ENCODE assay signal across 23 mouse cellular contexts in the genomic region with DNA sequence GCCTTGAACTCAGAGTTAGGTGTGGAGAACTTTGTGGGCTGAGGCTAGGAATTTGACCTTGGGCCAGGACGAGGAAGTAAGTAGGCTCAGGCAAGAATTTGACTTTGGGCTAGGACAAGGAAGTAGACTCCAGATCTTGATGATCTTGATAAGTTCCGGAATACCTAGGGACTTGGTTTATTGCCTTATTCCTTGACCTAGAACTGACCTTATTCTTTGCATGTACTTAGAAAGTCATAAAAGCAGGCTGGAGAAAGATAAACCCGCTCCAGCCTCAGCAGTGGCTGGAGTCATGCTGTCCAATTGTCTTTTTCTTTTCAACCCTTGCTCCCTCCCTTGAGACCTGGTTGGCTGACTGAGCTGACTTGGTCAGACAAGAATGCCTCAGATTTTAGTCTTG. TPM values are rescaled to one million over a fixed set of nuclear protein-coding genes. Genes with fewer than 3 reads are reported as not detected.
DNase-seq lines count a peak whose midpoint lies in the region; ATAC-seq and TF ChIP-seq lines count a peak whose summit lies in the region.
"Had no signal": no experiment of that assay in that cellular context is flagged by ENCODE, and none has a peak within 500 bp of the region (broad histone marks: within the 10 kb centered on the region; RNA-seq: fewer than 3 reads in every experiment).

No protein-coding gene starts in this region.

- H3K4me2 ChIP-seq in midbrain, embryonic 11.5 days, result no peak overlapping the region
- H3K4me2 ChIP-seq in midbrain, embryonic 15.5 days, result no peak overlapping the region
- H3K4me2 ChIP-seq: embryonic facial prominence, embryonic 12.5 days; forebrain, embryonic 13.5 days; forebrain, embryonic 15.5 days had no signal

- no peak for TF ChIP-seq CTCF in cerebellum, adult 2 months (IDR thresholded peaks at IDR 0.05; ENCODE audit: borderline replicate concordance, insufficient read depth, low read depth, low read length)

- no peak overlapping the region for H3K9ac ChIP-seq in midbrain, embryonic 11.5 days (ENCODE audit: low read length)
- no peak overlapping the region for H3K9ac ChIP-seq in midbrain, embryonic 15.5 days
- H3K9ac ChIP-seq: embryonic facial prominence, embryonic 12.5 days; forebrain, embryonic 13.5 days; forebrain, embryonic 15.5 days; forebrain, postnatal 0 days had no signal

- TF ChIP-seq POLR2A in cerebellum, adult 2 months (IDR thresholded peaks at IDR 0.05; ENCODE audit: borderline replicate concordance, insufficient read depth, low read length), result no peak

- H3K27ac ChIP-seq in midbrain, embryonic 11.5 days (ENCODE audit: low read depth, low read length), result no peak overlapping the region
- no peak overlapping the region for H3K27ac ChIP-seq in midbrain, embryonic 15.5 days
- no peak overlapping the region for H3K27ac ChIP-seq in cerebellum, adult 2 months (ENCODE audit: insufficient read depth, low read length)
- H3K27ac ChIP-seq: embryonic facial prominence, embryonic 10.5 days; embryonic facial prominence, embryonic 12.5 days; forebrain, embryonic 13.5 days; forebrain, embryonic 15.5 days had no signal

- no peaks in the 10 kb centered on the region for H3K36me3 ChIP-seq in midbrain, embryonic 11.5 days (ENCODE audit: control insufficient read depth, insufficient read depth, low read length)
- no peaks in the 10 kb centered on the region for H3K36me3 ChIP-seq in midbrain, embryonic 15.5 days (replicated peaks)
- H3K36me3 ChIP-seq: embryonic facial prominence, embryonic 10.5 days; embryonic facial prominence, embryonic 12.5 days; forebrain, embryonic 15.5 days; G1E had no signal

- peak; percentile 81 for DNase-seq in midbrain, embryonic 11.5 days (ENCODE audit: low spot score, missing footprints)
- DNase-seq in ES-CJ7 (ENCODE audit: low read depth, low spot score) (peak; percentile 95), R1 (ENCODE audit: low read depth, low spot score) (peak; percentile 100), ZHBTc4 (ENCODE audit: low read depth, low spot score) (peak; percentile 93)
- DNase-seq in gastrocnemius, postnatal 25 days, result no peak
- DNase-seq in adrenal gland, adult (ENCODE audit: inconsistent age in 2 of 2, low spot score in 1 of 2), result no peak
- no peak for DNase-seq in cerebellum, adult 2 months
- DNase-seq: adrenal gland, adult 2 months; adrenal gland, postnatal 10 days; adrenal gland, postnatal 25 days; cerebellum, adult 11 months; cerebellum, adult 18-20 months; cerebellum, adult 9-10 months; cerebellum, postnatal 10 days; cerebellum, postnatal 25 days; forebrain, postnatal 0 days had no signal

- 70% methylated on average over 3 of the region's 3 CpGs for WGBS in midbrain, embryonic 11.5 days
- WGBS in midbrain, embryonic 15.5 days, result 70% methylated on average over 3 of the region's 3 CpGs
- 93% methylated on average over 3 of the region's 3 CpGs for WGBS in cerebellum, adult 2 months

- no peaks in the 10 kb centered on the region for H3K27me3 ChIP-seq in midbrain, embryonic 11.5 days (ENCODE audit: control insufficient read depth, insufficient read depth, low read length)
- H3K27me3 ChIP-seq in midbrain, embryonic 15.5 days (replicated peaks), result no peaks in the 10 kb centered on the region
- no peaks in the 10 kb centered on the region for H3K27me3 ChIP-seq in cerebellum, adult 2 months (ENCODE audit: control insufficient read depth, insufficient read depth, low read length)
- H3K27me3 ChIP-seq: forebrain, embryonic 15.5 days; Patski had no signal

- no peak for ATAC-seq in midbrain, embryonic 11.5 days (ENCODE audit: low FRiP score)
- ATAC-seq in midbrain, embryonic 15.5 days (replicated peaks), result no peak
- ATAC-seq: forebrain, embryonic 13.5 days; forebrain, embryonic 15.5 days; forebrain, postnatal 0 days; Patski had no signal

- no peaks in the 10 kb centered on the region for H3K9me3 ChIP-seq in midbrain, embryonic 11.5 days (ENCODE audit: control insufficient read depth, low read length)
- H3K9me3 ChIP-seq in midbrain, embryonic 15.5 days, result no peaks in the 10 kb centered on the region
- H3K9me3 ChIP-seq: embryonic facial prominence, embryonic 10.5 days; embryonic facial prominence, embryonic 12.5 days; forebrain, embryonic 13.5 days; forebrain, embryonic 15.5 days; G1E had no signal

- no peaks in the 10 kb centered on the region for H3K4me1 ChIP-seq in midbrain, embryonic 11.5 days (ENCODE audit: control insufficient read depth, insufficient read depth, low read length)
- 0 out of 2 replicates have a peak, but pooled peaks cover 3% of the 10 kb centered on the region for H3K4me1 ChIP-seq in midbrain, embryonic 15.5 days
- peaks cover 4% of the 10 kb centered on the region; the same call in 1 of the 2 replicates for H3K4me1 ChIP-seq in cerebellum, adult 2 months (ENCODE audit: control insufficient read depth, insufficient read depth, low read length)

- H3K4me3 ChIP-seq in midbrain, embryonic 11.5 days (ENCODE audit: low read depth, low read length), result no peak overlapping the region
- no peak overlapping the region for H3K4me3 ChIP-seq in midbrain, embryonic 15.5 days
- no peak overlapping the region for H3K4me3 ChIP-seq in cerebellum, adult 2 months (replicated peaks; ENCODE audit: insufficient read depth, low read depth, low read length)
- H3K4me3 ChIP-seq: embryonic facial prominence, embryonic 10.5 days; embryonic facial prominence, embryonic 12.5 days; forebrain, embryonic 13.5 days; forebrain, embryonic 15.5 days had no signal

RNA-seq across cellular contexts. Expression of a gene that starts 51.2 kb away (rescaled TPM):
- polyA plus RNA-seq in midbrain, embryonic 11.5 days (2014; fragmentation: Nextera tagmentation; extraction: Ambion mirVana), result 37.4 and 42.5 TPM in 2 replicates
- 40.7 and 44.7 TPM in 2 replicates for polyA plus RNA-seq in midbrain, embryonic 15.5 days (2015; fragmentation: Nextera tagmentation; extraction: Ambion mirVana)
- 10 to 100 TPM; 23.0 to 27.5 TPM for total RNA-seq in gastrocnemius, postnatal 25 days (2021)
- 35.9 and 42.3 TPM in 2 replicates for polyA plus RNA-seq in cerebellum, adult 2 months (2012; rRNA removed)

Comparison
In these comparisons a context has a peak if more than half of its experiments do, and no peak if none do; other contexts are left out.
1. DNase-seq: peak in midbrain, embryonic 11.5 days (single experiment), ES-CJ7 (single experiment), R1 (single experiment) and ZHBTc4 (single experiment); none in gastrocnemius, postnatal 25 days (single experiment), adrenal gland, adult (0 of 2) and cerebellum, adult 2 months (0 of 2).